Mouse (Mus musculus): Measurements from ENCODE around the gene Olfr1055. TPM values are rescaled to one million over a fixed set of nuclear protein-coding genes. Genes with fewer than 3 reads are reported as not detected.
"Not testable (repeated sequence)": the region's sequence is repeated elsewhere in the genome, so short reads cannot be mapped to it uniquely, and the experiment has no call there.

Gene Olfr1055
- not detected for total RNA-seq (2021)
- long read RNA-seq, experiment 1: 0 reads
- long read RNA-seq, experiment 2: 0 reads

GRCm38 (mm10) chr2:86350184-86350583 is at the start of gene Olfr1055:
Gene Olfr1055 (minus strand): TSS chr2:86350284.
- no peak for DNase-seq
- intact Hi-C loops (cut with DNase I): no loop called here

- intact Hi-C loops (cut with DNase I): no loop called here
- no peak for DNase-seq
Measured at GRCm38 (mm10) chr2:86395114-86395513, 45.0 kb upstream of the Olfr1055 start.

- intact Hi-C loops (cut with DNase I); DNase-seq: not testable (repeated sequence)
Measured at GRCm38 (mm10) chr2:86388461-86388860, 38.4 kb upstream of the Olfr1055 start, which contains the start of gene Olfr1058. Gene Olfr1058 (minus strand): TSS chr2:86388561.

GRCm38 (mm10) chr2:86378293-86378692 is 28.2 kb upstream of the Olfr1055 start, which contains the start of gene Olfr1057:
Gene Olfr1057 (minus strand): TSS chr2:86378393.
- intact Hi-C loops (cut with DNase I): no loop called here
- DNase-seq: no peak

- intact Hi-C loops (cut with DNase I); DNase-seq: not testable (repeated sequence)
Measured at GRCm38 (mm10) chr2:86366342-86366741, 16.3 kb upstream of the Olfr1055 start.

- no peak for DNase-seq
- intact Hi-C loops (cut with DNase I): no loop called here
Measured at GRCm38 (mm10) chr2:86362369-86362768, 12.3 kb upstream of the Olfr1055 start, which contains the start of gene Olfr1056. Gene Olfr1056 (minus strand): TSS chr2:86362469.

GRCm38 (mm10) chr2:86351751-86352150 is 1.7 kb upstream of the Olfr1055 start:
- intact Hi-C loops (cut with DNase I); DNase-seq: not testable (repeated sequence)

- no peak for DNase-seq
- intact Hi-C loops (cut with DNase I): no loop called here
Measured at GRCm38 (mm10) chr2:86335333-86335732, 14.8 kb downstream of the Olfr1055 start, which contains the start of gene Olfr1054. Gene Olfr1054 (minus strand): TSS chr2:86335433.

- no peak for DNase-seq
- intact Hi-C loops (cut with DNase I): no loop called here
Measured at GRCm38 (mm10) chr2:86315184-86315583, 34.9 kb downstream of the Olfr1055 start, which contains the start of gene Olfr1053. Gene Olfr1053 (minus strand): TSS chr2:86315284.

Other genes with a start within 250 kb of the Olfr1055 start
- not detected for gene Olfr1039, start 214.4 kb downstream of the Olfr1055 start, total RNA-seq (2021)
- gene Olfr1040, start 203.6 kb downstream of the Olfr1055 start, total RNA-seq (2021): not detected
- gene Olfr1042, start 188.4 kb downstream of the Olfr1055 start, total RNA-seq (2021): not detected
- gene Olfr1043, start 182.8 kb downstream of the Olfr1055 start, total RNA-seq (2021): not detected
- not detected for gene Olfr1044, start 172.5 kb downstream of the Olfr1055 start, total RNA-seq (2021)
- not detected for gene Olfr52, start 164.6 kb downstream of the Olfr1055 start, total RNA-seq (2021)
- not detected for gene Olfr1045, start 147.3 kb downstream of the Olfr1055 start, total RNA-seq (2021)
- not detected for gene Olfr1046, start 131.0 kb downstream of the Olfr1055 start, total RNA-seq (2021)
- gene Olfr1047, start 118.9 kb downstream of the Olfr1055 start, total RNA-seq (2021): not detected
- gene Olfr1048, start 110.0 kb downstream of the Olfr1055 start, total RNA-seq (2021): not detected
- gene Olfr1049, start 92.0 kb downstream of the Olfr1055 start, total RNA-seq (2021): not detected
- gene Olfr1051, start 71.2 kb downstream of the Olfr1055 start, total RNA-seq (2021): not detected
- not detected for gene Olfr1052, start 57.8 kb downstream of the Olfr1055 start, total RNA-seq (2021)
- gene Olfr1053, start 35.0 kb downstream of the Olfr1055 start, total RNA-seq (2021): not detected
- not detected for gene Olfr1054, start 14.9 kb downstream of the Olfr1055 start, total RNA-seq (2021)
- not detected for gene Olfr1056, start 12.2 kb upstream of the Olfr1055 start, total RNA-seq (2021)
- gene Olfr1057, start 28.1 kb upstream of the Olfr1055 start, total RNA-seq (2021): not detected
- gene Olfr1058, start 38.3 kb upstream of the Olfr1055 start, total RNA-seq (2021): not detected
- not detected for gene Olfr1061, start 63.8 kb upstream of the Olfr1055 start, total RNA-seq (2021)
- gene Olfr1062, start 76.5 kb upstream of the Olfr1055 start, total RNA-seq (2021): not detected
- gene Olfr1065, start 100.3 kb upstream of the Olfr1055 start, total RNA-seq (2021): not detected
- gene Olfr1066, start 106.0 kb upstream of the Olfr1055 start, total RNA-seq (2021): not detected
- not detected for gene Olfr228, start 137.1 kb upstream of the Olfr1055 start, total RNA-seq (2021)
- gene Olfr1076, start 158.2 kb upstream of the Olfr1055 start, total RNA-seq (2021): not detected
- gene Olfr1079, start 192.2 kb upstream of the Olfr1055 start, total RNA-seq (2021): not detected
- gene Olfr1080, start 208.0 kb upstream of the Olfr1055 start, total RNA-seq (2021): not detected
- gene Olfr1082, start 248.7 kb upstream of the Olfr1055 start, total RNA-seq (2021): not detected

Measured in gastrocnemius, postnatal 36 days (tissue).